Mouse (Mus musculus): Measurements from ENCODE around the gene Glra1. TPM values are rescaled to one million over a fixed set of nuclear protein-coding genes. Genes with fewer than 3 reads are reported as not detected.
A peak's percentile ranks its signal among the peaks of the same experiment; 100 is the strongest.

The Glra1 gene
- polyA plus RNA-seq, 1 experiment from 2014 or later: not detected

DNA sequence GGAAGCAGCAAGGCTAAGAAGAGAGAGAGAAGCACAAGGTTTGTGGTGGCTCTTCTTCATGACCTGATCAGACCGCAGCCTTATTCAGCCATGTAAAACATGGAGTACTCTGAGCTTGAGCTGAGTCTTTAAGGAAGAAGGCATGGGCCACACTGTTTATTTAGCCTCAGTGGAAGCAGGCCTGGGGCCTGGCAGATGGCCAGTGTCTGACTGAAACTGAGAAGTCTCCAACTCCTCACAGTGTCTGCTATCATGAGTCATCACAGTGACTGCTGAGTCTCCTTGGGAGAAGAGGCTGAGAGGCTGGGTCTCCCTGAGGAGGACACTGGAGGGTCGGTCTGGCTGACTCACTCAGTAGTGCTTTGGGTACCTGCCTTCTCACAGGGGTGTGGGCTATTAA lies 33.6 kb downstream of the Glra1 start:
- WGBS: 88% methylated on average over 2 of the region's 2 CpGs
- Histone ChIP-seq H3K36me3 (no peaks in the 10 kb centered on the region), H3K4me1 (no peaks in the 10 kb centered on the region), H3K9me3 (no peaks in the 10 kb centered on the region), H3K9ac (replicated peaks) (no peak overlapping the region), H3K27me3 (no peaks in the 10 kb centered on the region), H3K27ac (replicated peaks) (no peak overlapping the region), H3K4me3 (no peak overlapping the region), H3K4me2 (replicated peaks) (no peak overlapping the region)
- ATAC-seq (ENCODE audit: low FRiP score, low read depth): no peak

DNA sequence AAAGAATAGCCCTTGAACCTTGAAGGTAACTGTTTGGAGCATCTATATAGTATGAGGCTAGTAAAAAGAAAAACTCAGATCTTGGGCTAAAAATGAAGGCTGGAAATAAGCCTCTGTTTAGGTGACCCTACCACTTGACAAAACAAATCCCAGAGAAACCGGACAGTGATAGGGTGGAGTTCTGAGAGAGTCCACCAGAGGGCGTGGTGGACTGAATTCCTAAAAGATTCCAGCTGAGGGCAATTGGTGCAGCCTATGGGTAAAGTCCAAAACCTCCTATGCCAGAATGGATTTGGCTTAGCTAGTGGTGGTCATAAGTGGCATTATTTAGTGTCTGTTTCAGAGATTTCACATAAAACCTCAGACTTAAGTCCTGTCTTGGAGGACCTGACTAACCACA lies 36.9 kb downstream of the Glra1 start:
- H3K36me3 ChIP-seq: no peaks in the 10 kb centered on the region

GRCm38 (mm10) chr11:55566309-55567099 lies 41.5 kb downstream of the Glra1 start:
- H3K4me2 ChIP-seq (replicated peaks): no peak overlapping the region
- 66% methylated on average over 9 of the region's 9 CpGs for WGBS
- no peaks in the 10 kb centered on the region for H3K9me3 ChIP-seq
- H3K9ac ChIP-seq (replicated peaks): no peak overlapping the region
- H3K4me3 ChIP-seq: no peak overlapping the region
- no peak overlapping the region for H3K27ac ChIP-seq (replicated peaks)
- no peaks in the 10 kb centered on the region for H3K4me1 ChIP-seq
- no peaks in the 10 kb centered on the region for H3K27me3 ChIP-seq
- ATAC-seq (ENCODE audit: low FRiP score, low read depth): no peak
- no peaks in the 10 kb centered on the region for H3K36me3 ChIP-seq

More for the DNA sequence above, 36.9 kb downstream of the Glra1 start:
- H3K9me3 ChIP-seq: no peaks in the 10 kb centered on the region
- WGBS: 19% methylated on average over 2 of the region's 2 CpGs
- H3K27me3 ChIP-seq: no peaks in the 10 kb centered on the region
- H3K4me3 ChIP-seq: no peak overlapping the region
- no peak for ATAC-seq (ENCODE audit: low FRiP score, low read depth)
- no peak overlapping the region for H3K4me2 ChIP-seq (replicated peaks)
- H3K4me1 ChIP-seq: no peaks in the 10 kb centered on the region
- no peak overlapping the region for H3K9ac ChIP-seq (replicated peaks)
- no peak overlapping the region for H3K27ac ChIP-seq (replicated peaks)

GRCm38 (mm10) chr11:55545690-55546089 lies 62.3 kb downstream of the Glra1 start:
- Histone ChIP-seq H3K4me2 (replicated peaks) (no peak overlapping the region), H3K4me1 (no peaks in the 10 kb centered on the region)

DNA sequence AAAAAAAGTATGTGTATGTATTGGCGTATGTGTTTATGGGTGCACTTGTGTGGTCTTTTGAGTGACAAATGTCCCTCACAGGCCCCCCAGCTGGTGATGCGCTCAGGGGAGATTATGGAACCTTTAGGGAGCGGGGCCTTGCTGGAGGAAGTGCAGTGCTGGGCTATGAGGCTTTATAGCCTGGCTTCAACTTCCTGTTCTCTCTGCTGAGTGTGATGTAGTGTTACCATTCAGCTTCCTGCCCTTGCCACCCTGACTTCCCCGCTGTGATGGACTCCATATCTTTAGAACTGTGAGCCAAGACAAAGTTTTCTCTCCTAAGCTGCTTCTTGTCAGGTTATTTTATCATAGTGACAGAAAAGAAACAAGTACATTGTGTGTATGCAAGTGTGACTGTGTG lies 65.3 kb downstream of the Glra1 start:
- no peak for ATAC-seq (ENCODE audit: low FRiP score, low read depth)
- H3K4me1 ChIP-seq: no peaks in the 10 kb centered on the region
- H3K27me3 ChIP-seq: no peaks in the 10 kb centered on the region
- H3K27ac ChIP-seq (replicated peaks): no peak overlapping the region
- WGBS: 78% methylated on average over 4 of the region's 4 CpGs
- no peak overlapping the region for H3K9ac ChIP-seq (replicated peaks)
- H3K4me2 ChIP-seq (replicated peaks): no peak overlapping the region
- H3K36me3 ChIP-seq: no peaks in the 10 kb centered on the region
- no peaks in the 10 kb centered on the region; the same call in 1 of the 2 replicates for H3K9me3 ChIP-seq
- no peak overlapping the region for H3K4me3 ChIP-seq

More at GRCm38 (mm10) chr11:55545690-55546089, 62.3 kb downstream of the Glra1 start:
- Histone ChIP-seq H3K27ac (replicated peaks) (no peak overlapping the region), H3K36me3 (no peaks in the 10 kb centered on the region), H3K27me3 (no peaks in the 10 kb centered on the region), H3K9ac (replicated peaks) (no peak overlapping the region), H3K9me3 (no peaks in the 10 kb centered on the region; the same call in 1 of the 2 replicates), H3K4me3 (no peak overlapping the region)
- WGBS: 80% methylated on average over 1 of the region's 1 CpGs
- ATAC-seq (ENCODE audit: low FRiP score, low read depth): no peak

DNA sequence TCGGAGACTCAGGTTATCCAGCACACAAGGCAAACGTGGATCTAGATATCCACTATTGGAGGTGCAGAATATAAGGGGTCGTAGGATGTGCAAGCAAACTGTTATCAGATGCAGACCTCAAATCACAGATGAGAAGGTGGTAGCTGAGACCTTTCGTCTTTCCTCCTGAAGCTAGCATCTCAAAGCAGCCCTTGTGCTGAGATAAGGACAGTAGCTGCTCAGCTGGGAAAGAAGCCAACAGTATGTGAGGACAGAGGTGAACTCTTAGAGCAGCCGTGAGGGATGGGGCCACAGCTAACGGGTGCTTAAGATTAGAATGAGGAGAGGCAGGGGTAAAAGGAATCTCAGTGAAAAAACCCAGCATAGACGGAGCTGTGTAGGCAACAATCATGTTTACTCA lies 65.9 kb downstream of the Glra1 start:
- Histone ChIP-seq H3K9me3 (no peaks in the 10 kb centered on the region; the same call in 1 of the 2 replicates), H3K4me3 (no peak overlapping the region), H3K4me1 (no peaks in the 10 kb centered on the region), H3K27me3 (no peaks in the 10 kb centered on the region), H3K27ac (replicated peaks) (no peak overlapping the region), H3K9ac (replicated peaks) (no peak overlapping the region), H3K4me2 (replicated peaks) (no peak overlapping the region), H3K36me3 (no peaks in the 10 kb centered on the region)
- 68% methylated on average over 7 of the region's 7 CpGs for WGBS
- ATAC-seq (ENCODE audit: low FRiP score, low read depth): no peak

GRCm38 (mm10) chr11:55534766-55535165 lies 73.2 kb downstream of the Glra1 start:
- Histone ChIP-seq H3K36me3 (no peaks in the 10 kb centered on the region), H3K9ac (replicated peaks) (no peak overlapping the region), H3K4me1 (peaks cover 6% of the 10 kb centered on the region; the same call in 1 of the 2 replicates), H3K4me3 (no peak overlapping the region), H3K27me3 (no peaks in the 10 kb centered on the region), H3K4me2 (replicated peaks) (no peak overlapping the region), H3K9me3 (no peaks in the 10 kb centered on the region), H3K27ac (replicated peaks) (no peak overlapping the region)
- ATAC-seq (ENCODE audit: low FRiP score, low read depth): no peak
- WGBS: 43% methylated on average over 2 of the region's 2 CpGs

- H3K36me3 ChIP-seq: no peaks in the 10 kb centered on the region
- H3K4me3 ChIP-seq: no peak overlapping the region
- ATAC-seq (ENCODE audit: low FRiP score, low read depth): no peak
- H3K27me3 ChIP-seq: no peaks in the 10 kb centered on the region
- no peak overlapping the region for H3K9ac ChIP-seq (replicated peaks)
- H3K4me1 ChIP-seq: peaks cover 6% of the 10 kb centered on the region; the same call in 1 of the 2 replicates
- H3K27ac ChIP-seq (replicated peaks): no peak overlapping the region
- no peak overlapping the region for H3K4me2 ChIP-seq (replicated peaks)
- no peaks in the 10 kb centered on the region for H3K9me3 ChIP-seq
- 75% methylated on average over 5 of the region's 5 CpGs for WGBS
Observed at GRCm38 (mm10) chr11:55533378-55533777, 74.6 kb downstream of the Glra1 start.

DNA sequence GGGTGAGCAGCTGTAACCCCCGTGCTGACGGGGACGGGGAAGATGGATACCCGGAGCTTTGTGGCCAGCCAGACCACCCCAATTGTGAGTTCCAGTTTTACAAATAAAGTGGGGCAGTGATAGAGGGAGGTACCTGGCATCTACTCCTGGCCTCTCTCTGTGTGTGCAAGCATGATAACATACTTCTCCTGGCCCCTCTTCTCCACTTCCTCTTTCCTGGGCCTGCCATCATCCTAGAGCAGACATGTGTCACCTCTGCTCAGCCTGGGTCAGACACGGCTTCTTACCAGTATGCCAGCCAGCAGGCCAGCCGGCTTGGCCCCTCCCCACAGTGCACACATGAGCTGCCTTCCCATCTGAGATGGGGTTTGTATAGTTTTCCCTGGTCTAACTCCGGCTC lies 77.3 kb downstream of the Glra1 start:
- Histone ChIP-seq H3K4me3 (no peak overlapping the region), H3K9me3 (no peaks in the 10 kb centered on the region), H3K27me3 (no peaks in the 10 kb centered on the region), H3K9ac (replicated peaks) (no peak overlapping the region), H3K4me2 (replicated peaks) (no peak overlapping the region), H3K27ac (replicated peaks) (no peak overlapping the region), H3K4me1 (peaks cover 6% of the 10 kb centered on the region; the same call in 1 of the 2 replicates), H3K36me3 (no peaks in the 10 kb centered on the region)
- WGBS: 88% methylated on average over 7 of the region's 7 CpGs
- no peak for ATAC-seq (ENCODE audit: low FRiP score, low read depth)

- Histone ChIP-seq H3K4me1 (no peaks in the 10 kb centered on the region), H3K9me3 (no peaks in the 10 kb centered on the region), H3K27ac (replicated peaks) (no peak overlapping the region), H3K9ac (replicated peaks) (no peak overlapping the region), H3K36me3 (no peaks in the 10 kb centered on the region), H3K4me2 (replicated peaks) (0 out of 2 replicates have a peak overlapping the region, but pooled peaks have one; percentile 21), H3K27me3 (no peaks in the 10 kb centered on the region), H3K4me3 (no peak overlapping the region)
- WGBS: 4% methylated on average over 9 of the region's 9 CpGs
- ATAC-seq (ENCODE audit: low FRiP score, low read depth): peak; percentile 52
Observed at GRCm38 (mm10) chr11:55518806-55519674, 89.0 kb downstream of the Glra1 start.

GRCm38 (mm10) chr11:55517666-55518065 lies 90.3 kb downstream of the Glra1 start:
- no peak for ATAC-seq (ENCODE audit: low FRiP score, low read depth)
- no peak overlapping the region for H3K4me2 ChIP-seq (replicated peaks)
- H3K27me3 ChIP-seq: no peaks in the 10 kb centered on the region
- no peaks in the 10 kb centered on the region for H3K36me3 ChIP-seq
- 74% methylated on average over 5 of the region's 5 CpGs for WGBS
- H3K27ac ChIP-seq (replicated peaks): no peak overlapping the region
- no peaks in the 10 kb centered on the region for H3K4me1 ChIP-seq
- no peaks in the 10 kb centered on the region for H3K9me3 ChIP-seq
- no peak overlapping the region for H3K9ac ChIP-seq (replicated peaks)
- H3K4me3 ChIP-seq: no peak overlapping the region

DNA sequence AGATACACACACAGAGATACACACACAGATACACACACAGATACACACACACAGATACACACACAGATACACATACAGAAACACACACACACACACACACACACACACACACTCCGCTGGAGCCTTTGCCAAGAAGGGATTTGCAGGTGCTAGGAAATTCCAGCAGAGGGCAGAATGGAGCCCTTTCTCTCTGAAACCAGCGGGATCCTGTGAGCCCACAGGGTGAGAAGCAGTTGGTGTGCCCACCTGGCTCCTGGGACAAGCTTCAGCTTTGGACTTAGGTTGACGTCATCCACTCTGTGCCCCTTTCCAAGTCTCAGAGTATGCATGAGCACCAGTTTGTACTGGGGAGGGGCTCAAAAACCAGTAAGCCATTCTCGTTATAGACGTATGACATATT lies 96.6 kb downstream of the Glra1 start:
- Histone ChIP-seq H3K9ac (replicated peaks) (no peak overlapping the region), H3K4me2 (replicated peaks) (no peak overlapping the region), H3K4me3 (no peak overlapping the region), H3K27ac (replicated peaks) (no peak overlapping the region), H3K36me3 (no peaks in the 10 kb centered on the region), H3K9me3 (no peaks in the 10 kb centered on the region), H3K4me1 (no peaks in the 10 kb centered on the region), H3K27me3 (no peaks in the 10 kb centered on the region)
- no peak for ATAC-seq (ENCODE audit: low FRiP score, low read depth)
- WGBS: 58% methylated on average over 5 of the region's 5 CpGs

All from midbrain, embryonic 12.5 days (tissue).